Mouse (Mus musculus) urinary bladder, adult 18-20 months (tissue): ENCODE measurements around the gene Fads3.

Experiments used
- DNase-seq, 2 experiments: peaks; one replicate each; pipeline ENCODE4 v3.0.0; 2022; ENCODE audit warnings: low spot score in 2 of 2, mixed read lengths in 2 of 2

Gene Fads3

GRCm38 (mm10) chr19:10019214-10019760 is 22.1 kb upstream of the Fads3 start:
- DNase-seq = no peak

GRCm38 (mm10) chr19:10021981-10022380 is 19.4 kb upstream of the Fads3 start:
- no peak for DNase-seq

- DNase-seq = no peak
These were observed 18.7 kb upstream of the Fads3 start for GRCm38 (mm10) chr19:10022414-10023303.

- no peak for DNase-seq
These were observed 18.0 kb upstream of the Fads3 start for GRCm38 (mm10) chr19:10023304-10023758.

- DNase-seq = no peak
These were observed 16.0 kb upstream of the Fads3 start for GRCm38 (mm10) chr19:10025169-10025875.

GRCm38 (mm10) chr19:10029746-10030145 is 11.6 kb upstream of the Fads3 start:
- DNase-seq = no peak

GRCm38 (mm10) chr19:10033211-10033973 is 8.0 kb upstream of the Fads3 start:
- DNase-seq = no peak

- DNase-seq = no peak
These were observed 7.0 kb upstream of the Fads3 start for GRCm38 (mm10) chr19:10034356-10034755.

GRCm38 (mm10) chr19:10034785-10035447 is 6.5 kb upstream of the Fads3 start:
- peak; percentile 53 to 69 for DNase-seq

GRCm38 (mm10) chr19:10037534-10037933 is 3.8 kb upstream of the Fads3 start:
- no peak for DNase-seq

- DNase-seq = no peak
These were observed 3.0 kb upstream of the Fads3 start for GRCm38 (mm10) chr19:10038364-10038763.

- no peak for DNase-seq
These were observed 2.5 kb upstream of the Fads3 start for GRCm38 (mm10) chr19:10038910-10039309.

- no peak for DNase-seq
These were observed 1.8 kb upstream of the Fads3 start for GRCm38 (mm10) chr19:10039615-10040014.

- DNase-seq = no peak
These were observed 442 bp upstream of the Fads3 start for GRCm38 (mm10) chr19:10040866-10041387.

GRCm38 (mm10) chr19:10042232-10042631 is 863 bp downstream of the Fads3 start:
- peak in 1 of 2 experiments; percentile 42 for DNase-seq

- no peak for DNase-seq
These were observed 1.4 kb downstream of the Fads3 start for GRCm38 (mm10) chr19:10042816-10043215.

GRCm38 (mm10) chr19:10043643-10044042 is 2.3 kb downstream of the Fads3 start:
- DNase-seq = no peak

- no peak for DNase-seq
These were observed 4.3 kb downstream of the Fads3 start for GRCm38 (mm10) chr19:10045707-10046106.

GRCm38 (mm10) chr19:10046346-10046745 is 5.0 kb downstream of the Fads3 start:
- no peak for DNase-seq

GRCm38 (mm10) chr19:10046983-10047382 is 5.6 kb downstream of the Fads3 start:
- DNase-seq = no peak

- DNase-seq = no peak
These were observed 8.2 kb downstream of the Fads3 start for GRCm38 (mm10) chr19:10049533-10049932.
